Mouse (Mus musculus) neural tube, embryonic 14.5 days (tissue): ENCODE results near the gene Gatb. TPM values are rescaled to one million over a fixed set of nuclear protein-coding genes. Genes with fewer than 3 reads are reported as not detected.
A peak's percentile ranks its signal among the peaks of the same experiment; 100 is the strongest.

ENCODE experiments used
- ATAC-seq: fragments of 200-750 bp; cut with Nextera tagmentation; 2 replicates; pipeline ENCODE4 v1.8.0; 2017; ENCODE audit warnings: low read depth, mild to moderate bottlenecking, moderate TSS enrichment, moderate library complexity
- H3K27ac ChIP-seq: fragments of 300-500 bp; sonication (generic); 2 replicates; pipeline ENCODE4 v1.5.1; 2014; ENCODE audit warnings: low read depth, mild to moderate bottlenecking, control low read depth, low read length, moderate library complexity, mixed read lengths
- H3K27me3 ChIP-seq: fragments of 300-500 bp; sonication (generic); 2 replicates; pipeline ENCODE4 v1.6.1; 2014; ENCODE audit warnings: low read length; ENCODE audit not compliant: control insufficient read depth, insufficient read depth
- H3K36me3 ChIP-seq: fragments of 300-500 bp; sonication (generic); 2 replicates; pipeline ENCODE4 v1.6.1; 2014; ENCODE audit warnings: low read length, mixed read lengths; ENCODE audit not compliant: control insufficient read depth, insufficient read depth
- H3K4me1 ChIP-seq: fragments of 300-500 bp; sonication (generic); 2 replicates; pipeline ENCODE4 v1.6.1; 2014; ENCODE audit warnings: low read length; ENCODE audit not compliant: control insufficient read depth, insufficient read depth
- H3K4me2 ChIP-seq: fragments of 300-500 bp; sonication (generic); 2 replicates; pipeline ENCODE4 v1.6.1; 2014; ENCODE audit warnings: mild to moderate bottlenecking, low read depth, low read length, control low read depth
- H3K4me3 ChIP-seq: fragments of 300-500 bp; sonication (generic); 2 replicates; pipeline ENCODE4 v1.5.1; 2014; ENCODE audit warnings: low read depth, low read length, control low read depth, mixed read lengths
- H3K9ac ChIP-seq: fragments of 300-500 bp; sonication (generic); replicated peaks from 2 replicates; pipeline ENCODE4 v1.6.1; 2014; ENCODE audit warnings: low read depth, mild to moderate bottlenecking, control low read depth, low read length, mixed read lengths
- H3K9me3 ChIP-seq: fragments of 300-500 bp; sonication (generic); 2 replicates; pipeline ENCODE4 v1.6.1; 2016; ENCODE audit warnings: low read length; ENCODE audit not compliant: control insufficient read depth
- WGBS: fragments of 180-500 bp; shearing (Covaris S2); extraction: QIAGEN DNeasy Blood & Tissue Kit; methylation state at CpG from one replicate; pipeline ENCODE4 v1.1.7; 2014; 5-methylcytosine and 5-hydroxymethylcytosine counted together
- polyA plus RNA-seq: library from polyadenylated mRNA; unstranded; fragments of >200 nt; fragmentation: Nextera tagmentation; extraction: Ambion mirVana; gene quantifications from 2 replicates; pipeline ENCODE4 v1.2.1, GENCODE M21; 2014

Gene Gatb
- 19.1 and 23.1 TPM in 2 replicates for polyA plus RNA-seq

- ATAC-seq = peak; percentile 99
- Histone ChIP-seq H3K4me1 (0 out of 2 replicates have a peak, but pooled peaks cover 3% of the 10 kb centered on the region), H3K4me2 (peak within 1 kb of the TSS; percentile 75), H3K9me3 (no peaks in the 10 kb centered on the region), H3K36me3 (no peaks in the 10 kb centered on the region), H3K27me3 (no peaks in the 10 kb centered on the region), H3K27ac (peak within 1 kb of the TSS; percentile 86), H3K4me3 (peak within 1 kb of the TSS; percentile 84), H3K9ac (peak within 1 kb of the TSS; percentile 78)
- WGBS = 3% methylated on average over 41 of the region's 41 CpGs
These were observed at the start of gene Gatb for GRCm38 (mm10) chr3:85573864-85574830. Gatb (plus strand) TSS chr3:85574119.

- H3K9ac ChIP-seq = no peak overlapping the region
- 79% methylated on average over 8 of the region's 8 CpGs for WGBS
- ATAC-seq = no peak
- H3K4me3 ChIP-seq = no peak overlapping the region
- no peaks in the 10 kb centered on the region for H3K36me3 ChIP-seq
- no peak overlapping the region for H3K27ac ChIP-seq
- no peaks in the 10 kb centered on the region for H3K4me1 ChIP-seq
- no peak overlapping the region for H3K4me2 ChIP-seq
- no peaks in the 10 kb centered on the region for H3K9me3 ChIP-seq
- no peaks in the 10 kb centered on the region for H3K27me3 ChIP-seq
These were observed 43.2 kb upstream of the Gatb start for GRCm38 (mm10) chr3:85530601-85531161.

GRCm38 (mm10) chr3:85532376-85532775 is 41.5 kb upstream of the Gatb start:
- 40% methylated on average over 3 of the region's 3 CpGs for WGBS
- ATAC-seq = no peak

GRCm38 (mm10) chr3:85535042-85535441 is 38.9 kb upstream of the Gatb start:
- 64% methylated on average over 3 of the region's 3 CpGs for WGBS
- Histone ChIP-seq H3K9ac (no peak overlapping the region), H3K36me3 (no peaks in the 10 kb centered on the region), H3K4me3 (no peak overlapping the region), H3K4me2 (no peak overlapping the region), H3K4me1 (no peaks in the 10 kb centered on the region), H3K27ac (no peak overlapping the region), H3K9me3 (no peaks in the 10 kb centered on the region), H3K27me3 (no peaks in the 10 kb centered on the region)
- ATAC-seq = no peak

More at GRCm38 (mm10) chr3:85532376-85532775, 41.5 kb upstream of the Gatb start:
- Histone ChIP-seq H3K36me3 (no peaks in the 10 kb centered on the region), H3K4me1 (no peaks in the 10 kb centered on the region), H3K4me2 (no peak overlapping the region), H3K4me3 (no peak overlapping the region), H3K27ac (no peak overlapping the region), H3K9me3 (no peaks in the 10 kb centered on the region), H3K27me3 (no peaks in the 10 kb centered on the region), H3K9ac (no peak overlapping the region)

- no peaks in the 10 kb centered on the region for H3K27me3 ChIP-seq
- no peaks in the 10 kb centered on the region for H3K36me3 ChIP-seq
- no peak overlapping the region for H3K9ac ChIP-seq
- H3K4me3 ChIP-seq = no peak overlapping the region
- WGBS = 54% methylated on average over 11 of the region's 11 CpGs
- no peaks in the 10 kb centered on the region for H3K4me1 ChIP-seq
- no peaks in the 10 kb centered on the region for H3K9me3 ChIP-seq
- no peak for ATAC-seq
- H3K27ac ChIP-seq = no peak overlapping the region
- H3K4me2 ChIP-seq = no peak overlapping the region
These were observed 38.0 kb upstream of the Gatb start for GRCm38 (mm10) chr3:85535621-85536520.

- Histone ChIP-seq H3K4me1 (no peaks in the 10 kb centered on the region), H3K4me2 (no peak overlapping the region), H3K27me3 (no peaks in the 10 kb centered on the region), H3K36me3 (no peaks in the 10 kb centered on the region), H3K4me3 (no peak overlapping the region), H3K27ac (no peak overlapping the region), H3K9ac (no peak overlapping the region), H3K9me3 (no peaks in the 10 kb centered on the region)
- 68% methylated on average over 3 of the region's 3 CpGs for WGBS
- no peak for ATAC-seq
These were observed 31.2 kb upstream of the Gatb start for GRCm38 (mm10) chr3:85542765-85543164.

GRCm38 (mm10) chr3:85543652-85544051 is 30.3 kb upstream of the Gatb start:
- Histone ChIP-seq H3K27me3 (no peaks in the 10 kb centered on the region), H3K4me3 (no peak overlapping the region), H3K4me1 (no peaks in the 10 kb centered on the region), H3K9me3 (no peaks in the 10 kb centered on the region), H3K9ac (no peak overlapping the region), H3K4me2 (no peak overlapping the region), H3K36me3 (no peaks in the 10 kb centered on the region), H3K27ac (no peak overlapping the region)
- no peak for ATAC-seq
- WGBS = 70% methylated on average over 2 of the region's 2 CpGs

- H3K9me3 ChIP-seq = no peaks in the 10 kb centered on the region
- no peak overlapping the region for H3K4me2 ChIP-seq
- no peaks in the 10 kb centered on the region for H3K36me3 ChIP-seq
- no peak overlapping the region for H3K27ac ChIP-seq
- WGBS = 81% methylated on average over 4 of the region's 4 CpGs
- H3K4me3 ChIP-seq = no peak overlapping the region
- ATAC-seq = no peak
- H3K9ac ChIP-seq = no peak overlapping the region
- no peaks in the 10 kb centered on the region for H3K27me3 ChIP-seq
- H3K4me1 ChIP-seq = no peaks in the 10 kb centered on the region
These were observed 23.6 kb upstream of the Gatb start for GRCm38 (mm10) chr3:85550312-85550711.
